Mouse (Mus musculus) thymus, postnatal 0 days (tissue): ENCODE results near the gene Pik3cd. TPM values are rescaled to one million over a fixed set of nuclear protein-coding genes. Genes with fewer than 3 reads are reported as not detected.

Experiments used
- DNase-seq: peaks from one replicate; pipeline ENCODE4 v3.0.0-alpha.2; 2015; ENCODE audit warnings: low spot score
- polyA plus RNA-seq: library from polyadenylated mRNA; unstranded; fragments of >200 nt; fragmentation: Nextera tagmentation; extraction: Ambion mirVana; gene quantifications from 2 replicates; pipeline ENCODE4 v1.2.1, GENCODE M21; 2015

Gene Pik3cd
- polyA plus RNA-seq, 1 experiment from 2014 or later: 31.2 TPM

DNA sequence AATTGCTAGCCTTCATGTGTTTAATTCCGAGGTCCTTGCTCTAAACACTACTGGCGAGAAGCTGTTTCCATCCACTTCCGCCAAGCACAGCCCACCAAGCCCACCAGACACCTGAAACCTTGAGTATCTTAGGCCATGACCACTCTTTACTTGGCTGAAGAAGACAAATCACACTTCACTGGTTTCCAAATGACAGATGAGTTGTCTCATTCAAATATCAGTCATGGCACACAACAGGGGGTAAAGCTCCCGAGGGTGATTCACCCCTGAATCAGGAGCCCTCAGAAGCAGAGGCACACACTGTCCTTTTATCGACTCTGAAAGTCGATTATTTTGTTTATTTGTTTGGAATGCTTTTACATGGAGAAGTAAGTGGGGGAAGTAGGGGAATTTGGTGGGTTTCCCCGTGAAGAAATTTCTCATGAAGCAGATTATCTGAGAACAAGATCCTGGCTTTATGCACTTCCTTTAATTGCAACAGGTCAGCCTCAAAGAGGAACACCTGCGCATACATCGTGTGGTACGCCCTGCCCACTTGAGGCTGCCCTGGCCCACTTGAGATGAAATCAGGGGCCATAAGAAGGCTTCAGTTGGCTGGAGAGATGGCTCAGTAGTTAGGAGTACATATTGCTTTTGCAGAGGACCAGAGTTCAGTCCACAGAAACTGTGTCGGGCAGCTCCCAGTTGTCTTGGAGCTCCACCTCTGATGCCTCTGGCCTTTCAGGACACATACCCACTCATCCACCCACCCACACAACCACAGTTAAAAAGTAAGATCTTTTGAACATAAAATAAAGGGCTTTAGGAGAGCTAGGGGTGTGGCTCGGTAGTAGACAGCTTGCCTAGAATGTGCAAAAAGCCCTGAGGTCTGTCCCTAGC, 12.3 kb downstream of the Pik3cd start:
- DNase-seq: no peak

DNA sequence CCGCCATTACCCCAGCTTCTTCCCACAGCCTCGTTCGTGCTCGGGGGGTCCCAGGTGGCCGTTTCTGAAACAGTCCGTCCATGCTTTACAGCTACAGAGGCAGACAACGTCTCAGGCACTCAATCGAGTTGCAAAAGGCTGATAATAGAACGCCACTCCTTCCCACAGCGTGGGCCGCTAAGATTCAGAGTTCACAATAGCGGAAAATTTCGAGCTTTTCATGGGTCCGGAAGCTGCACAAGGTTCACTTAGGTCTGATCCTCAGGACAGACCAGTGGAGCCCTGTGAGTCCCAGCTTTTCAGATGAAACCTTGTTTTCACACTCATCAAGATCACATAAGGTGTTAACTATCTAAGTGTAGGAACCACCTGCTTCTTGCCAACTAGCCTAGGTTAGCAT, 13.5 kb downstream of the Pik3cd start:
- no peak for DNase-seq

DNA sequence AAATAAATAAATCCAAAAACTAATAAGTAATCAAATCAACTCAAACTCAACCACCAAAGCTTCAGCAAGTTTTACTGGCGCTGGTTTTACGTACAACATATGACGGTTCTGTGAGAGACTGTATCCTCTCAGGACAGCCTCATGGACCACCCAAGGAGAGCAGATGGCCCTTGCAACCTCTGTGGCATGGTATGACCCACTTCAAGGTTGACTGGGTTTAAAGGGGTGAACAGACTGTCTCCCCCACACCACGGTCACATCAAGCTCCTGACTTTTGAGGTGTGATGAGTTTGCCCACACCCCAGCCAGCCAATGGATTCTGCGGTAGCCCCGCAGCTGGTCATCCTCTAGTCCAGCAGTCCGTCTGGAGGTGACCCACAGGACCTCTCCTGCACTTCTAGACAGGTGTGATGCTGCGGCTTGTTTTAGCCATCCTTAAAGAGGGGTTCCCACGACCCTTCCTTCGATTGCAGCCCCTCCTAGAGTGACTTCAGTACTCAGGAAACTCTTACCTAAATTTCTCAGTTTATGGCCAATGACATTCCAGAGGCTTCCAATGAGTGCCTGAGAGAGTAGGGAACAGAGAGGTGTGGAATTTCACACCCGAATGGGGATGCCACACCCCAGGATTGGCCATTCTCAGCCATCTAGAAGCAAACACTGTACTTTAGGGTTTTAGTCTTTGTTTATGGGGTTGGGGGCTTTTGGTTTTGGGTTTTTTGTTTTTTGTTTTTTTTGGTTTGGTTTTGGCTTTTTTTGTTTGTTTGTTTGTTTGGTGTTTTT, 17.3 kb downstream of the Pik3cd start:
- no peak for DNase-seq

- no peak for DNase-seq
Measured at GRCm38 (mm10) chr4:149683875-149684274, 18.5 kb downstream of the Pik3cd start.

DNA sequence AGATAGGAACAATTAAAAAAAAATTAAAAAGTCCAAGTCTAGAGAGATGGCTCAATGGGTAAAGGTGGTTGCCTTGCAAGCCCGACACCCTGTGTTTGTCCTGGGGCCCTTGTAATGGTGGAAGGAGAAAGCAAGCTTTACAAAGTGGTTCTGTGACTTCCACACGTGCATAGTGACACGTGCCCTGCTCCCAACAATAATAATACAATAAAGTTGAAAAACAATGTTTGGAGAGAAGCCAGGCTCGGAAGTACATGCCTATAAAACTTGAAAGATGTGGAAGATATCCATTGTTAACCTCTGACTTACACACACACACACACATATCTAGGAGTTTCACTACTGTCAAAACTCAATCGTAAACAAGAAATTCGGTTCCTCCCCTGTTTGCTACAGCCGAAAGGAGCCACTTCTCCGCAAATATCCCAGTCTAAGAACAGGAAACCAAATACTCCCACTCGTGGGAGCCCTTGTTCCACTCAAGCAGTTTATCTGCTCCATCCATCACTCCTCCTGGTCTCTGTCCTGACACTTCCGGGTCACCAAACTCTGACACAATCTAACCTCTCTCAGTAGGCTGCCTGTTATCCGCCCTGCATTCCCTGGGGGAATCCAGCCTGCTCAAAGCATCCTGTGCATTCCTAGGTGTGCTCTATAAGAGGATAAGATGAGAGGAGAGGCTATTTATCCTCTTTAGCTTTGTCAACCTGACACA, 23.2 kb downstream of the Pik3cd start:
- DNase-seq: no peak

DNA sequence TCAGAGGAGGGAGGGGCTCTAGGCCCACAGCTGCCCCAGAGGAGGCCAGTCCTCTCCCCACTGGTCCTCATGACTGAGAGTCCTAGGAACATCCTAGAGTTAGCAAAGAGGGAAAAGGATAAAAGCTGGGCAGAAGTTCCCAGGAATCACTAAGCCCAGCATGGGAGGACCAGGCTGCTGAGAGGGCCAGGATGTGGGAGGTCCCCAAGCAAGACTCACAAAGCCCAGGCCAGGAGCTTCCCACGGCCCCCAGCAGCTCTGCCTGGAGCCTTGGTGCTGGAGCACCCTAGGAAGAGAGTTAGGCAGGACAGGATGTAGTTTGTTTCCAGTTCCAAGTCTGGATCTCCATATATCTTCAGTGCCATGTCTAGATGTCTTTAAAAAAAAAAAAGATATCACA, 24.4 kb downstream of the Pik3cd start:
- no peak for DNase-seq

DNA sequence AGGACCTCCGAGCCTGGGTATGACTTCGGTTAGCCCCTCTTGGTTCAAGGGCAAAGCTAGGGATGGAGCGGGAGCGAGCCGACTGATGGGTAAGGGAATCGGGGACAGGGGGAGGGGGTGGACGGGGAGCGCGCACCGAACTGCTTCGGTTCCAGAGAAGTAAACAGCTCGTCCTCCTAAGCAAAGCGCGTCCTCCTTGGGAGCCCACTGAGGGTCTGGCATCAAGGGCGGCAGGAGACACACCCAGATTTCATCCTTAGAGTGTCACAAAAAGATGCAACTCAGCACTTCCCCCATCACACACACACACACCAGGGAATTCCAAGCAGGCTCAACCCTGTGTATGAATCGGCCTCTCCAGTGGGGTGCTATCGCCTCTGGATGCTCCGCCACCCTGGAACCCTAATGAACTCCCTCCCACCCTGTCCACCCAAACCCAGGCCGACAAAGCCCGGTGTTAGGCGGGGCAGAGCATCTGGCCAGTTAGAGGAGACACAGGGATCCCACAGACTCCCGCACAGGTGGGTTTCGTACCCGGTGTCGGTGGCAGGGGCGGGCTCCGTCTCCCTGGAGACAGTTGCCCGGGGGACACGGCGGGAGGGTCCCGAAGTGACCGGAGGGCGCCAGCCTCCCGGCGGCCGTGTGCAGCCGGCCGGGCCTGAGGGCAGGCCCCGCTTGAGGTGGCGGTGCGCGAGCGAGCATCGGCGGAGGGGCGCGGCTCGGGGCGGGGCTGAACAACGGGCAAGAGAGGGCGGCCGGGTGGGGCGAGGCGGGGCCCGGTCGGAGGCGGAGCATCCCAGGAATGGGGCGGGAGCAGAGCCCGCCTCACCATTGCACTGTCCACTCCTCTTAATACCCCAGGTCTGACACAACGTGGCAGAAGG, 26.8 kb downstream of the Pik3cd start:
- no peak for DNase-seq

- DNase-seq: no peak
Measured at GRCm38 (mm10) chr4:149674814-149675377, 27.5 kb downstream of the Pik3cd start.

DNA sequence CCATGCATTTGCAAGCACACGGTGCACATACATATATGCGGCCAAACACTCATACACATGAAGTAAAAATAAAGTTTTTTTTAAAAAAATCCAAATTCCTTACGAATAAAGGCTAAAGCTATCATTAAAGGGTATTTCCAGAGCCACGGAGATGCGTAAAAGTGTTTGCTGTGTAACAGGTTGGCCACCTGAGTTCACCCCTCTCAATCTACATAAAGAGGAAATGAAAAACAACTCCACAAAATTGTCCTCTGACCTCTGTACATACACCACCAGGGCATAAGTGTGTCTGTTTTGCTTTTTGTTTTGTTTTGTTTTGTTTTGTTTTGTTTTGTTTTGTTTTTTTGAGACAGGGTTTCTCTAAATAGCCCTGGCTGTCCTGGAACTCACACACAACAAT, 29.6 kb downstream of the Pik3cd start:
- DNase-seq: no peak

DNA sequence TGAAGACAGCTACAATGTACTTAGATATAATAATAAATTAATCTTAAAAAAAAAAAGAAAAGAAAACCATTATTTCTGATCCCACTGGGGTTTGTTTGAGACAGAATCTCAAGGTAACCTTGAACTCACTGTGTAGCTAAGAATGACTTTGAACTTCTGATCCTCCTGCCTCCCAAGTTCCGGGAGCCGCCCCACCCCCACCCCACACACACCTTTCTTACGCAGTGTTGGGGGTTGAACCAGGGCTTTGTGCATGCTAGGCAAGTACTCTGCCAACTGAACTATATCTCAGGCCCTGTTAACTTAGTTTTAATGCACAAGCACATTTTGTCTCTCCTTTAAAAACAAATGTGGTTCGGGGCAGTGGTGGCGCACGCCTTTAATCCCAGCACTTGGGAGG, 31.2 kb downstream of the Pik3cd start:
- no peak for DNase-seq

DNA sequence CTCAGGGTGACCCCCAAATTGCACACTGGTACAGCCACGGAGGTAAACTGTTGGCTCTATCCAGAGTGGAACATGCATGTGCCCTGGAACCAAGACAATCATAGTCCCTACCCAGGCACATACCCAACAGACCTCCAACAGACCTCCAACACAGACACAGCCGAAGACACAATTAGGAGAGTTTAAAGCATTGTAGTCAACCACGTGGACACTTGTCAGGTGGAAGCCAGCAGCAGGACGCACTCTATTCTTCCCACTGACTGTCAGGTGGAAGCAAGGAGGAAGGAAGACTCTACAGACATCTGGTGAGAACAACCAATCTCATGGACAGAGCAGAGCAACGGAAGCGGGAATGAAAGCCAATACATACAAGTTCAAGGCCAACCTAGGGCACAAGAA, 36.7 kb downstream of the Pik3cd start:
- DNase-seq: no peak

- peak; percentile 61 for DNase-seq
Measured at GRCm38 (mm10) chr4:149665016-149665691, 37.2 kb downstream of the Pik3cd start.

DNA sequence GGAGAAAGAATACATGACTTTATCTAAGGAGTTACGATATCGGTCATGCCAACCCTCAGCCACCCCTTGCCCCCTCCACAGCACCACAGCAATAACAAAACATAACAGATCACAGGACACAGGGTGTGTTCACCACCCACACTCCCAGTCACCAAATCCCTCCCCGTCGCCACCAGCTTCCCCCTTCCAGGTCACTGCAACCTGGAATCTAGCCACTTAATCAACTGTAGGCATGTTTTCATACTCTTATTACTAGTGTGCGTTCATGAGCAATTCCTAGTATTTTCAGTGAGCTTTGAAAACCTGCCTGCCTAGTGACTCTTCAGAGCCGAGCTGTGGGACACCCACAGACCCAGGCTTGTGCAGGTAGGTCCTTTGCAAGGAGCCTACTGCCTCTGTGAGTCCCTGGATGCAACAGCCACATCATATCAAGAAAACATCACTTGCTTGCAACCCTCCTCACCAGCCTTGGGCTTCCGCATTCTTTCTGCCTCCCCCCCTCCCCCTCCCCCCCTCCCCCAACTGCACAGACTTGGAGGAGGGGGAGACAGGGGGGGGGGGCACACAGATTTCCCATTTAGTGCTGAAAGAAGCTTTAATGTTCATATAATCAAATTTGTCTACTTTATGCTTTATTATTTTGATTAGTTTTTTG, 38.4 kb downstream of the Pik3cd start:
- DNase-seq: no peak

- DNase-seq: no peak
Measured at GRCm38 (mm10) chr4:149661967-149662589, 40.3 kb downstream of the Pik3cd start.

- no peak for DNase-seq
Measured at GRCm38 (mm10) chr4:149660598-149660997, 41.8 kb downstream of the Pik3cd start.

DNA sequence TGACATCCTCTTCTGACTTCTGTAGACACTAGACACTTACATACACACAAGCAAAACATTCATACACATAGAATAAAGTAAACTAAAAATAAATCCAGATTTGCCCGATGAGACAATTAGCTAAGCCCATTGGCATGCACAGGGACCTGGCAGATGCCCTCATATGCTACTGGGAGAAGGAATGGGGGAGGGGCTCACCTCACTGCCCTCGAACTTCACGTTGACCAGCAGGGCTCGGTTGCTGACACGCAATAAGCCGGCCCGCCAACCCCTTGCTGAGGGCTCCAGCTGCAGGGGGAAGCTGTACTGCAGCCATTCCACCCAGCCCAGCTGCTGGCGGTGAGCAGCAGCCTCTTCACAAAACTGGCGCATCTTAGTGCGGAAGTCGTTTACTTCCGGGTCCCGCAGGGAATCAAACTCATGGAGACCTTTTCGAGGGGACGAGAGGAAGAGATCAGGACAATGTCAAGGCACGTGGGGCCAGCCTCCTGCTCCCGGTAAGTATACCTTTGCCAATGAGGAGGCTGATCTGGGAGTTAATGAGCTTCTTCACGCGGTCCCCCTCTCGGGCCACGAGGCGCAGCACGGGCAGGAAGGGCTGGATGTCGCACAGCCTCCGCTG, 42.8 kb downstream of the Pik3cd start:
- no peak for DNase-seq

DNA sequence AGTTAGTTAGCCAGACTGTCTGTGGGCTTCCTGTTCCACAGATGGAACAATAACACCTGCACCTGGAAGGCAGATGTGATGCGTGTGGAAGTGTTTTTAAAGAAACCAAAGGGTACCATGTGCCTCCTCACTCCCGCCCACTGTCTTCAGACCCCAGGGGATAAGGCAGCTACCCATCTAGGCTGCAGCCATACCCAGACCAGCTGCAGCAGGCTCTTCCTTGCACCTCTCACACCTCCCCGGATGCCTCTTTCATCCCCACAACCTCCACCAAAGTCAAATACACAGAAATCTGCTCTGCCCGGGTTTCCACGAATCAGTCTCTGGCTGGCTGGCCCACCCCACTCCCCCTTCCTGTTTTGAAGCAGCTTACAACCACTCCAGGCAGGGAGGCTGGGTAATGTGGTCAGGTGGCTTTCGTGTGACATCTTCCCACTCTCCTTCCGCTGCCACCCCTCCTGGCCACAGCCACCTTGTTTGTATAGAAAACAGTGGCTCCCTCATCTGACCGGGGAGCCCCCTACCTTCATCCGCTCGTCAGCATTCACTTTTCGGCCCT, 44.4 kb downstream of the Pik3cd start:
- DNase-seq: peak; percentile 88

DNA sequence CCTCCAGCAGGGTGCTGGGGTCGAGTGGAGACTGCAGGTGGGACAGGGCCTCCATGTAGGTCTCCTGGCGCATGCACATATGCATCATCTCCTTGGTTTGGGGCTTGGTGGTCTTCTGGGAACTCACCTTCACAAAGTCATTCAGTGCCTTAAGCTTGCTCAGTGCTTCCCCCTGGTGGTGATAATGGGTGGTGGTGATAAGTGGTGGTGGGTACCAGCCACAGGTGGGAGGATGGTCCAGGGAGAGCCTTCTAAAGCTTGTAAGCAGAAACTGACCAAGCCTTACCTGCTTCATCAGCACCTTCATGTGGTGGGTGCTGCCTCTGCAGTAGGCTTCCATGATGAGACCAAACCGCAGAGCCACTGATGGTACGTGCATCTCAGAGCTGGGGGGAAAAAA, 48.1 kb downstream of the Pik3cd start:
- peak; percentile 71 for DNase-seq
